Mouse (Mus musculus): ENCODE measurements around the gene Rbm17. TPM values are rescaled to one million over a fixed set of nuclear protein-coding genes. Genes with fewer than 3 reads are reported as not detected.
A peak's percentile ranks its signal among the peaks of the same experiment; 100 is the strongest.
"Not testable (repeated sequence)": the region's sequence is repeated elsewhere in the genome, so short reads cannot be mapped to it uniquely, and the experiment has no call there.

Gene Rbm17
- polyA plus RNA-seq, 1 experiment from 2014 or later, result 76.9 TPM

- Histone ChIP-seq H3K9ac (no peak overlapping the region), H3K27ac (no peak overlapping the region), H3K27me3 (no peaks in the 10 kb centered on the region), H3K4me3 (replicated peaks) (no peak overlapping the region), H3K4me1 (replicated peaks) (peaks cover 25% of the 10 kb centered on the region), H3K9me3 (replicated peaks) (no peaks in the 10 kb centered on the region), H3K36me3 (no peaks in the 10 kb centered on the region), H3K4me2 (no peak overlapping the region)
- 58% methylated on average over 7 of the region's 7 CpGs for WGBS (ENCODE audit: insufficient replicate concordance)
- DNase-seq (no peak), ATAC-seq (ENCODE audit: low read depth) (no peak)
Measured at GRCm38 (mm10) chr2:11543158-11543557, 60.8 kb downstream of the Rbm17 start.

DNA sequence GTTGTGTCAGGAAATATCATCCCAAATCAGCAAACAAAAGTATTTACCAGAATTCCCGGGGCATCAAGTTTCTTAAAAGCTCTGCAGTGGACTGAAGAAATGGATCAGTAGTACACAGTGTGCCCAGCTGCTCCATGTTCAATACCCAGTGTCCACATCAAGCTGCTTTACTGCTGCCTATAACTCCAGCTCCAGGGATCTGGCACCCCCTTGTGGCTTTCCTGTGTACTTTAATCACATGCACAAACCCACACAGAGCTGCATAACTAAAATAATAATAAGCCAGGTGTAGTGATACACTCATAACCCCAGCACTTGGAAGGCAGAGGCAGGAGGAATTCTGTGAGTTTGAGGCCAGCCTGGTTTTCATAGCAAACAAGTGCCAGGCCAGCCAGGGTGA lies 61.3 kb downstream of the Rbm17 start:
- no peaks in the 10 kb centered on the region for H3K9me3 ChIP-seq (replicated peaks)
- H3K36me3 ChIP-seq, result no peaks in the 10 kb centered on the region
- ATAC-seq (ENCODE audit: low read depth) (peak; percentile 48; the same call in 1 of the 2 replicates), DNase-seq (no peak)
- H3K27ac ChIP-seq, result no peak overlapping the region
- no peak overlapping the region for H3K4me2 ChIP-seq
- no peak overlapping the region for H3K9ac ChIP-seq
- H3K4me3 ChIP-seq (replicated peaks), result no peak overlapping the region
- peaks cover 22% of the 10 kb centered on the region for H3K4me1 ChIP-seq (replicated peaks)
- WGBS (ENCODE audit: insufficient replicate concordance), result 55% methylated on average over 1 of the region's 1 CpGs
- H3K27me3 ChIP-seq, result no peaks in the 10 kb centered on the region

- H3K27me3 ChIP-seq, result no peaks in the 10 kb centered on the region
- no peaks in the 10 kb centered on the region for H3K36me3 ChIP-seq
- no peak overlapping the region for H3K9ac ChIP-seq
- ATAC-seq (ENCODE audit: low read depth) (no peak), DNase-seq (no peak)
- H3K27ac ChIP-seq, result no peak overlapping the region
- no peaks in the 10 kb centered on the region for H3K9me3 ChIP-seq (replicated peaks)
- no peak overlapping the region for H3K4me3 ChIP-seq (replicated peaks)
- WGBS (ENCODE audit: insufficient replicate concordance), result 84% methylated on average over 1 of the region's 1 CpGs
- H3K4me1 ChIP-seq (replicated peaks), result peaks cover 22% of the 10 kb centered on the region
- no peak overlapping the region for H3K4me2 ChIP-seq
Measured at GRCm38 (mm10) chr2:11542121-11542520, 61.8 kb downstream of the Rbm17 start.

DNA sequence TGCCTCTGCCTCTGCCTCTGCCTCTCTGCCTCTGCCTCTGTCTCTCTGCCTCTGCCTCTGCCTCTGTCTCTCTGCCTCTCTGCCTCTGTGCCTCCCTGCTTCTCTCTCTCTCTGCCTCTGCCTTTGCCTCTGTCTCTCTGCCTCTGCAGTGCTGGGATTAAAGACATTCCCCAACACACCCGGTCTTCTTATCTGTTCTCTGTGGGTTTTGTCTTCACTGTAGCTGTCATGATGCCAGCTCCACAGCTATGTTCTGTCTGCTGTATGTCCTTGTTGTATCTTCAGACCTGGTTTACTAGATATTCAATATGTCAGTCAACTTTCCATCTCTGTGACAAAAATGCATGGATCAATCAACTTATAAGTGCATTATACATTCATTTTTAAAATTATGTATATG lies 62.4 kb downstream of the Rbm17 start:
- H3K4me1 ChIP-seq (replicated peaks), result peaks cover 22% of the 10 kb centered on the region
- not testable (repeated sequence) for H3K27ac ChIP-seq; H3K27me3 ChIP-seq; H3K4me2 ChIP-seq; H3K4me3 ChIP-seq (replicated peaks); H3K36me3 ChIP-seq; H3K9me3 ChIP-seq (replicated peaks); H3K9ac ChIP-seq; DNase-seq
- WGBS (ENCODE audit: insufficient replicate concordance), result 0% methylated on average over 1 of the region's 1 CpGs
- 0 out of 2 replicates have a peak, but pooled peaks have one; percentile 22 for ATAC-seq (ENCODE audit: low read depth)

- H3K4me1 ChIP-seq (replicated peaks), result peaks cover 13% of the 10 kb centered on the region
- H3K27ac ChIP-seq, result no peak overlapping the region
- H3K36me3 ChIP-seq, result no peaks in the 10 kb centered on the region
- peak overlapping the region; percentile 80 for H3K4me2 ChIP-seq
- H3K9me3 ChIP-seq (replicated peaks), result no peaks in the 10 kb centered on the region
- DNase-seq (no peak), ATAC-seq (ENCODE audit: low read depth) (no peak)
- H3K9ac ChIP-seq, result no peak overlapping the region
- peak overlapping the region; percentile 56 for H3K4me3 ChIP-seq (replicated peaks)
- WGBS (ENCODE audit: insufficient replicate concordance), result 57% methylated on average over 8 of the region's 8 CpGs
- no peaks in the 10 kb centered on the region for H3K27me3 ChIP-seq
Measured at GRCm38 (mm10) chr2:11535966-11536365, 68.0 kb downstream of the Rbm17 start.

Other genes with a start within 250 kb of the Rbm17 start
- gene Pfkfb3, start 50.1 kb downstream of the Rbm17 start, polyA plus RNA-seq (2015; fragmentation: Nextera tagmentation; extraction: Ambion mirVana), result 7.2 and 8.5 TPM in 2 replicates
- not detected in 2 replicates for gene Gm17490, start 22.1 kb upstream of the Rbm17 start, polyA plus RNA-seq (2015; fragmentation: Nextera tagmentation; extraction: Ambion mirVana)
- gene Il2ra, start 38.7 kb upstream of the Rbm17 start, polyA plus RNA-seq (2015; fragmentation: Nextera tagmentation; extraction: Ambion mirVana), result not detected in 2 replicates
- 2.7 and 2.8 TPM in 2 replicates for gene Il15ra, start 101.1 kb upstream of the Rbm17 start, polyA plus RNA-seq (2015; fragmentation: Nextera tagmentation; extraction: Ambion mirVana)
- 26.8 and 33.2 TPM in 2 replicates for gene Fbh1, start 173.4 kb upstream of the Rbm17 start, polyA plus RNA-seq (2015; fragmentation: Nextera tagmentation; extraction: Ambion mirVana)
- gene Ankrd16, start 173.7 kb upstream of the Rbm17 start, polyA plus RNA-seq (2015; fragmentation: Nextera tagmentation; extraction: Ambion mirVana), result 10.1 and 10.4 TPM in 2 replicates